Mouse (Mus musculus): ENCODE results near the gene Ccndbp1. TPM values are rescaled to one million over a fixed set of nuclear protein-coding genes. Genes with fewer than 3 reads are reported as not detected.

The Ccndbp1 gene
- polyA plus RNA-seq, 1 experiment from 2014 or later, result 44.9 TPM

- Histone ChIP-seq H3K36me3 (replicated peaks) (no peaks in the 10 kb centered on the region), H3K9me3 (no peaks in the 10 kb centered on the region), H3K4me1 (no peaks in the 10 kb centered on the region), H3K4me2 (no peak overlapping the region), H3K9ac (no peak overlapping the region), H3K27ac (no peak overlapping the region), H3K27me3 (no peaks in the 10 kb centered on the region), H3K4me3 (replicated peaks) (no peak overlapping the region)
- ATAC-seq (ENCODE audit: low FRiP score), result no peak
- WGBS, result 54% methylated on average over 5 of the region's 5 CpGs
Observed at GRCm38 (mm10) chr2:121041098-121041497, 32.9 kb downstream of the Ccndbp1 start.

GRCm38 (mm10) chr2:121045653-121046052, 37.5 kb downstream of the Ccndbp1 start:
- 81% methylated on average over 4 of the region's 4 CpGs for WGBS
- no peak overlapping the region for H3K4me3 ChIP-seq (replicated peaks)
- H3K27me3 ChIP-seq, result no peaks in the 10 kb centered on the region
- no peak overlapping the region for H3K4me2 ChIP-seq
- H3K9me3 ChIP-seq, result no peaks in the 10 kb centered on the region
- no peak overlapping the region for H3K27ac ChIP-seq
- H3K9ac ChIP-seq, result no peak overlapping the region
- no peaks in the 10 kb centered on the region for H3K4me1 ChIP-seq
- no peak for ATAC-seq (ENCODE audit: low FRiP score)
- H3K36me3 ChIP-seq (replicated peaks), result no peaks in the 10 kb centered on the region

- 90% methylated on average over 5 of the region's 5 CpGs for WGBS
- Histone ChIP-seq H3K4me1 (no peaks in the 10 kb centered on the region), H3K9ac (no peak overlapping the region), H3K9me3 (no peaks in the 10 kb centered on the region), H3K36me3 (replicated peaks) (no peaks in the 10 kb centered on the region), H3K27me3 (no peaks in the 10 kb centered on the region), H3K27ac (no peak overlapping the region), H3K4me2 (no peak overlapping the region), H3K4me3 (replicated peaks) (no peak overlapping the region)
- no peak for ATAC-seq (ENCODE audit: low FRiP score)
Observed at GRCm38 (mm10) chr2:121052176-121052575, 44.0 kb downstream of the Ccndbp1 start.

GRCm38 (mm10) chr2:121054060-121054459, 45.9 kb downstream of the Ccndbp1 start:
- Histone ChIP-seq H3K9me3 (no peaks in the 10 kb centered on the region), H3K4me2 (no peak overlapping the region), H3K27ac (no peak overlapping the region), H3K4me1 (no peaks in the 10 kb centered on the region), H3K36me3 (replicated peaks) (no peaks in the 10 kb centered on the region), H3K9ac (no peak overlapping the region), H3K27me3 (no peaks in the 10 kb centered on the region), H3K4me3 (replicated peaks) (no peak overlapping the region)
- ATAC-seq (ENCODE audit: low FRiP score), result no peak
- WGBS, result 85% methylated on average over 2 of the region's 2 CpGs

GRCm38 (mm10) chr2:121055915-121056314, 47.7 kb downstream of the Ccndbp1 start:
- 90% methylated on average over 6 of the region's 6 CpGs for WGBS
- H3K27ac ChIP-seq, result no peak overlapping the region
- no peak overlapping the region for H3K4me3 ChIP-seq (replicated peaks)
- H3K4me1 ChIP-seq, result no peaks in the 10 kb centered on the region
- no peaks in the 10 kb centered on the region for H3K36me3 ChIP-seq (replicated peaks)
- H3K27me3 ChIP-seq, result no peaks in the 10 kb centered on the region
- no peak overlapping the region for H3K4me2 ChIP-seq
- H3K9me3 ChIP-seq, result no peaks in the 10 kb centered on the region
- no peak overlapping the region for H3K9ac ChIP-seq
- no peak for ATAC-seq (ENCODE audit: low FRiP score)

- H3K9me3 ChIP-seq, result no peaks in the 10 kb centered on the region
- WGBS, result 82% methylated on average over 6 of the region's 6 CpGs
- no peak for ATAC-seq (ENCODE audit: low FRiP score)
- no peaks in the 10 kb centered on the region for H3K4me1 ChIP-seq
- no peak overlapping the region for H3K4me2 ChIP-seq
- H3K27ac ChIP-seq, result no peak overlapping the region
- H3K9ac ChIP-seq, result no peak overlapping the region
- no peaks in the 10 kb centered on the region for H3K27me3 ChIP-seq
- H3K36me3 ChIP-seq (replicated peaks), result no peaks in the 10 kb centered on the region
- no peak overlapping the region for H3K4me3 ChIP-seq (replicated peaks)
Observed at GRCm38 (mm10) chr2:121057997-121058396, 49.8 kb downstream of the Ccndbp1 start.

- no peak overlapping the region for H3K4me3 ChIP-seq (replicated peaks)
- H3K4me1 ChIP-seq, result no peaks in the 10 kb centered on the region
- no peak for ATAC-seq (ENCODE audit: low FRiP score)
- no peak overlapping the region for H3K27ac ChIP-seq
- H3K9me3 ChIP-seq, result no peaks in the 10 kb centered on the region
- no peaks in the 10 kb centered on the region for H3K36me3 ChIP-seq (replicated peaks)
- WGBS, result 93% methylated on average over 2 of the region's 2 CpGs
- no peak overlapping the region for H3K9ac ChIP-seq
- no peak overlapping the region for H3K4me2 ChIP-seq
- no peaks in the 10 kb centered on the region for H3K27me3 ChIP-seq
Observed at GRCm38 (mm10) chr2:121061315-121061714, 53.1 kb downstream of the Ccndbp1 start.

Small RNA genes within 50 kb of the gene (microRNA-seq; reads per million reads assigned to microRNA genes)
- gene Gm44325, result not detected

Other genes with a start within 250 kb of the Ccndbp1 start
- gene Cdan1, start 158.3 kb upstream of the Ccndbp1 start, polyA plus RNA-seq (2016; fragmentation: Nextera tagmentation; extraction: Ambion mirVana), result 9.9 and 10.2 TPM in 2 replicates
- 12.3 and 12.6 TPM in 2 replicates for gene Ttbk2, start 157.8 kb upstream of the Ccndbp1 start, polyA plus RNA-seq (2016; fragmentation: Nextera tagmentation; extraction: Ambion mirVana)
- gene Ubr1, start 37.7 kb upstream of the Ccndbp1 start, polyA plus RNA-seq (2016; fragmentation: Nextera tagmentation; extraction: Ambion mirVana), result 27.4 and 31.7 TPM in 2 replicates
- 5.5 and 5.6 TPM in 2 replicates for gene Tmem62, start 31.4 kb upstream of the Ccndbp1 start, polyA plus RNA-seq (2016; fragmentation: Nextera tagmentation; extraction: Ambion mirVana)
- gene Epb42, start 28.7 kb downstream of the Ccndbp1 start, polyA plus RNA-seq (2016; fragmentation: Nextera tagmentation; extraction: Ambion mirVana), result 3.9 and 4.4 TPM in 2 replicates
- not detected in 2 replicates for gene Tgm5, start 77.4 kb downstream of the Ccndbp1 start, polyA plus RNA-seq (2016; fragmentation: Nextera tagmentation; extraction: Ambion mirVana)
- not detected in 2 replicates for gene Tgm7, start 101.4 kb downstream of the Ccndbp1 start, polyA plus RNA-seq (2016; fragmentation: Nextera tagmentation; extraction: Ambion mirVana)
- gene Adal, start 132.0 kb downstream of the Ccndbp1 start, polyA plus RNA-seq (2016; fragmentation: Nextera tagmentation; extraction: Ambion mirVana), result 25.7 and 33.3 TPM in 2 replicates
- gene Lcmt2, start 132.2 kb downstream of the Ccndbp1 start, polyA plus RNA-seq (2016; fragmentation: Nextera tagmentation; extraction: Ambion mirVana), result 21.7 and 26.6 TPM in 2 replicates
- gene Tubgcp4, start 162.3 kb downstream of the Ccndbp1 start, polyA plus RNA-seq (2016; fragmentation: Nextera tagmentation; extraction: Ambion mirVana), result 82.9 and 83.1 TPM in 2 replicates
- 14.4 and 16.2 TPM in 2 replicates for gene Zscan29, start 162.7 kb downstream of the Ccndbp1 start, polyA plus RNA-seq (2016; fragmentation: Nextera tagmentation; extraction: Ambion mirVana)

All from forebrain, embryonic 12.5 days (tissue).